Mouse (Mus musculus): Measurements from ENCODE around the gene Cxcl14.

- TF ChIP-seq CTCF (IDR thresholded peaks at IDR 0.05; ENCODE audit: low read depth) (no peak), EP300 (optimal IDR thresholded peaks at IDR 0.05) (no peak)
Measured at GRCm38 (mm10) chr13:56299336-56299735, 3.0 kb upstream of the Cxcl14 start.
